Mouse (Mus musculus) spleen, adult 2 months (tissue): ENCODE data around the gene 6430548M08Rik.

Experiments used
- CTCF ChIP-seq: fragments of 200-500 bp; IDR thresholded peaks from 2 replicates; pipeline ENCODE4 v1.5.1; 2011; ENCODE audit warnings: mild to moderate bottlenecking, inconsistent platforms; ENCODE audit not compliant: insufficient read depth, insufficient read length, insufficient replicate concordance; ENCODE audit errors: extremely low read depth
- POLR2A ChIP-seq: fragments of 200-500 bp; IDR thresholded peaks from 2 replicates; pipeline ENCODE4 v1.6.1; 2011; ENCODE audit warnings: low read depth, low read length, inconsistent platforms

GRCm38 (mm10) chr8:120180445-120180970 lies 66.6 kb downstream of the 6430548M08Rik start:
- TF ChIP-seq POLR2A (no peak), CTCF (no peak)
